Mouse (Mus musculus) ES-Bruce4 (cell line): Measurements from ENCODE around the gene Rab4a.

Source experiments
- CTCF ChIP-seq: IDR thresholded peaks from one replicate; pipeline ENCODE4 v1.8.1; 2011; ENCODE audit warnings: low read depth, low read length
- EP300 ChIP-seq: IDR thresholded peaks from 2 replicates; pipeline ENCODE4 v1.6.1; 2011; ENCODE audit warnings: low read depth, low read length; ENCODE audit not compliant: insufficient read depth
- POLR2A ChIP-seq: IDR thresholded peaks from one replicate; pipeline ENCODE4 v1.8.1; 2011; ENCODE audit warnings: low read length; ENCODE audit not compliant: insufficient read depth

DNA sequence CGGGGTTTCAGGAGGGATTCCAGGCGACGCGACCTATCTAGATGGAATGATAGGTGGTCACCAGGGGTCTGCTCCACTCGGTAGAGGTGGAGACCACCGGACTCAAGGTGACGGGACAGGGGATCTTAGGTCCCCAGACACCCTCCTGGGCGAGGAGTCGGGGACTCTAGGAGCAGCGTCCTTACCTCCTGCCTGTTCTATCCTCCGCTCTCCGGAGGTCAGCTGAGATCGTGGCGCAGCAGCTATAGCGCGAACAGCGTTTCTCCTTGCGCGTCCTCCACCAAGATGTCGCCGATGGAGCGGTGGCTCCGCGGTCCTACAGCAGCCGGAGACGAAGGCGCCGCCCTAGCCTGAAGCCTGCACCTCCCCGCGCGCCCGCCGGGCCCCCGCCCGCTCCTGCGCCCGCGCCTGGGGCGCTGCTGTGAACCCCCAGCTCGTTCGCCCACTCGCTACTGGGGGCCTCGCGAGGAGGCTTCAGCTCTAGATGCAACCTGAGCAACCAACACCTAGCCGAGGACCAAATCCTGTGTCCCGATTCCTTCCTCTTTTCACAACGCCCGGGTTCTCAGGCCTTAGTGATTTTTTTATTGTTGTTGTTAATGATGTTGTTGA, 54.0 kb downstream of the Rab4a start, which contains the start of gene Ccsap:
- TF ChIP-seq CTCF: no peak
- TF ChIP-seq POLR2A: peak; percentile 69
- no peak for TF ChIP-seq EP300
